ENCODE assay signal across 15 mouse cellular contexts in the genomic region with DNA sequence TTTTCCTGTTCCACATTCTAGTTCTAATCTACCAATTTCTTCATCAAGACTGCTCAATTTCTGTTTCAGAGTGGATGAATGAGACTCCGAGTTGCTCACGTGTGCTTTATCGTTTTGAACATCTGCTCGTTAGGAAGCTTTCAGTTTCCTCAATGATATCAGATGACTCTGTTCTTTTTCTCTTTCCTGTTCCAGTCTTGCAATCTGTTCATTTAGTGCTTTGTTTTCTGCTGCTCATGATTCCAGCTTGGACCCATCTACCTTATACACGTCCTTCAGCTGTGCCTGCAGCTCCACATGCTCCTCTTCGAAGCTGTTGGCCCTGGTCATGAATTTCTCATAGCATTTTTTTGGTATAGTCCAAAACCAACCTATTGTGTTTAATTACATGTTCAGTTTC.
"Had no signal": no experiment of that assay in that cellular context is flagged by ENCODE, and none has a peak within 500 bp of the region (broad histone marks: within the 10 kb centered on the region; RNA-seq: fewer than 3 reads in every experiment).

No protein-coding gene starts in this region.

- ATAC-seq: hindbrain, postnatal 0 days; intestine, postnatal 0 days; liver, embryonic 12.5 days had no signal

- DNase-seq: gastrocnemius, adult 2 months; gastrocnemius, postnatal 10 days; gastrocnemius, postnatal 25 days; heart, adult 18-20 months; heart, postnatal 10 days; heart, postnatal 4 days; kidney, adult 18-20 months; kidney, adult 8-10 months; kidney, postnatal 10 days; kidney, postnatal 25 days; kidney, postnatal 4 days; left cerebral cortex, postnatal 4 days had no signal
